Mouse (Mus musculus) CH12.LX (cell line): Measurements from ENCODE around the gene Eea1. TPM values are rescaled to one million over a fixed set of nuclear protein-coding genes. Genes with fewer than 3 reads are reported as not detected.

ENCODE experiments used
- DNase-seq: peaks from one replicate; pipeline ENCODE4 v3.0.0-alpha.2; 2013; ENCODE audit errors: extremely low read depth
- H3K27ac ChIP-seq: 2 replicates; pipeline ENCODE4 v1.5.1; 2012; ENCODE audit warnings: low read depth, mild to moderate bottlenecking, control low read depth, moderate library complexity; ENCODE audit not compliant: insufficient read depth
- H3K27me3 ChIP-seq: replicated peaks from 2 replicates; pipeline ENCODE3; 2012; ENCODE audit warnings: inconsistent platforms
- H3K36me3 ChIP-seq, 2 experiments: replicated peaks in 1 of 2; 2 replicates each; pipeline versions ENCODE3 to v1.6.1; 2012; ENCODE audit warnings: inconsistent platforms in 1 of 2, low read length in 1 of 2, mild to moderate bottlenecking in 1 of 2, mixed read lengths in 1 of 2, moderate library complexity in 1 of 2; ENCODE audit not compliant: control insufficient read depth in 1 of 2, insufficient read depth in 1 of 2
- H3K4me1 ChIP-seq, 2 experiments: 2 replicates each; pipeline ENCODE4 v1.6.1; 2012; ENCODE audit warnings: inconsistent platforms in 1 of 2, moderate library complexity in 1 of 2; ENCODE audit not compliant: insufficient read depth in 2 of 2, control insufficient read depth in 1 of 2
- H3K4me2 ChIP-seq: 2 replicates; pipeline ENCODE4 v1.6.1; 2012; ENCODE audit warnings: low read depth, mild to moderate bottlenecking, control low read depth; ENCODE audit not compliant: poor library complexity, insufficient read depth, severe bottlenecking
- H3K4me3 ChIP-seq, 3 experiments: fragments of 150-350 bp in 1 of 3; sonication (generic) in 1 of 3; replicated peaks in 1 of 3; 2 replicates each; pipeline versions ENCODE3 to v1.5.1; 2011 to 2012; ENCODE audit warnings: low read depth in 2 of 3, low read length in 2 of 3, mild to moderate bottlenecking in 2 of 3, moderate library complexity in 2 of 3, control low read depth in 1 of 3, improper control_type of control experiment in 1 of 3, inconsistent platforms in 1 of 3, mixed read lengths in 1 of 3; ENCODE audit not compliant: poor library complexity in 1 of 3
- H3K79me2 ChIP-seq: replicated peaks from 2 replicates; pipeline ENCODE4 v1.6.1; 2012; ENCODE audit warnings: mild to moderate bottlenecking, moderate library complexity; ENCODE audit not compliant: control insufficient read depth, poor library complexity, insufficient read depth, severe bottlenecking; ENCODE audit errors: extremely low read depth
- H3K9ac ChIP-seq: 2 replicates; pipeline ENCODE4 v1.6.1; 2012; ENCODE audit warnings: low read depth, mild to moderate bottlenecking, control low read depth, moderate library complexity; ENCODE audit not compliant: insufficient read depth
- H3K9me3 ChIP-seq: replicated peaks from 2 replicates; pipeline ENCODE3; 2012; ENCODE audit warnings: low read length, inconsistent platforms, mixed read lengths
- BHLHE40 ChIP-seq: IDR thresholded peaks from 2 replicates; pipeline ENCODE4 v1.6.1; 2011; ENCODE audit warnings: mild to moderate bottlenecking, low read depth, low read length, improper control_type of control experiment
- CHD1 ChIP-seq: IDR thresholded peaks from 2 replicates; pipeline ENCODE4 v1.6.1; 2012; ENCODE audit warnings: low read depth, low read length, improper control_type of control experiment, inconsistent platforms
- CHD2 ChIP-seq: IDR thresholded peaks from 2 replicates; pipeline ENCODE4 v1.6.1; 2011; ENCODE audit warnings: low read length, improper control_type of control experiment
- CTCF ChIP-seq, 2 experiments: IDR thresholded peaks in 1 of 2; conservative IDR thresholded peaks in 1 of 2; 2 replicates each; pipeline ENCODE4 v1.5.1; 2011 to 2012; ENCODE audit warnings: low read depth in 2 of 2, low read length in 2 of 2, improper control_type of control experiment in 1 of 2, inconsistent platforms in 1 of 2, mild to moderate bottlenecking in 1 of 2, moderate library complexity in 1 of 2
- EP300 ChIP-seq: IDR thresholded peaks from 2 replicates; pipeline ENCODE4 v1.6.1; 2011; ENCODE audit warnings: low read length, improper control_type of control experiment
- ETS1 ChIP-seq: conservative IDR thresholded peaks from 2 replicates; pipeline ENCODE4 v1.6.1; 2012; ENCODE audit warnings: low read depth, mild to moderate bottlenecking, inconsistent platforms, low read length, improper control_type of control experiment, moderate library complexity
- GABPA ChIP-seq: IDR thresholded peaks from 2 replicates; pipeline ENCODE4 v1.6.1; 2012; ENCODE audit warnings: low read depth, low read length, improper control_type of control experiment, inconsistent platforms; ENCODE audit not compliant: insufficient replicate concordance
- IRF4 ChIP-seq: IDR thresholded peaks from 2 replicates; pipeline ENCODE4 v1.6.1; 2014; ENCODE audit warnings: low read depth, mild to moderate bottlenecking, inconsistent platforms, low read length, improper control_type of control experiment
- JUN ChIP-seq: IDR thresholded peaks from 2 replicates; pipeline ENCODE4 v1.6.1; 2011; ENCODE audit warnings: low read depth, mild to moderate bottlenecking, low read length, improper control_type of control experiment, moderate library complexity; ENCODE audit not compliant: insufficient read depth
- JUND ChIP-seq: conservative IDR thresholded peaks from 2 replicates; pipeline ENCODE4 v1.6.1; 2011; ENCODE audit warnings: low read depth, low read length, improper control_type of control experiment
- KAT2A ChIP-seq: IDR thresholded peaks from 2 replicates; pipeline ENCODE4 v1.6.1; 2012; ENCODE audit warnings: low read length, improper control_type of control experiment, inconsistent platforms; ENCODE audit not compliant: insufficient replicate concordance
- MAFK ChIP-seq: IDR thresholded peaks from 2 replicates; pipeline ENCODE4 v1.6.1; 2011; ENCODE audit warnings: low read length, improper control_type of control experiment; ENCODE audit not compliant: insufficient replicate concordance
- MAX ChIP-seq: IDR thresholded peaks from 2 replicates; pipeline ENCODE4 v1.6.1; 2011; ENCODE audit warnings: low read length, improper control_type of control experiment
- MAZ ChIP-seq: IDR thresholded peaks from 2 replicates; pipeline ENCODE4 v1.6.1; 2012; ENCODE audit warnings: low read depth, mild to moderate bottlenecking, inconsistent platforms, low read length, improper control_type of control experiment, moderate library complexity
- MEF2A ChIP-seq: IDR thresholded peaks from 2 replicates; pipeline ENCODE4 v1.6.1; 2014; ENCODE audit warnings: low read depth, mild to moderate bottlenecking, inconsistent platforms, low read length, improper control_type of control experiment, borderline replicate concordance
- MXI1 ChIP-seq: IDR thresholded peaks from 2 replicates; pipeline ENCODE4 v1.6.1; 2011; ENCODE audit warnings: mild to moderate bottlenecking, low read depth, low read length, improper control_type of control experiment
- NELFE ChIP-seq: IDR thresholded peaks from 2 replicates; pipeline ENCODE4 v1.6.1; 2011; ENCODE audit warnings: low read depth, low read length, improper control_type of control experiment
- NRF1 ChIP-seq: IDR thresholded peaks from 2 replicates; pipeline ENCODE4 v1.6.1; 2014; ENCODE audit warnings: low read depth, mild to moderate bottlenecking, inconsistent platforms, low read length, improper control_type of control experiment, moderate library complexity
- POLR2A ChIP-seq: IDR thresholded peaks from 2 replicates; pipeline ENCODE4 v1.6.1; 2011; ENCODE audit warnings: low read depth, mild to moderate bottlenecking, improper control_type of control experiment, low read length
- TBP ChIP-seq: conservative IDR thresholded peaks from 2 replicates; pipeline ENCODE4 v1.6.1; 2011; ENCODE audit warnings: low read depth, low read length, improper control_type of control experiment
- UBTF ChIP-seq: IDR thresholded peaks from 2 replicates; pipeline ENCODE4 v1.6.1; 2012; ENCODE audit warnings: low read depth, mild to moderate bottlenecking, inconsistent platforms, low read length, improper control_type of control experiment, moderate library complexity
- USF1 ChIP-seq: IDR thresholded peaks from 2 replicates; pipeline ENCODE4 v1.6.1; 2014; ENCODE audit warnings: low read depth, mild to moderate bottlenecking, inconsistent platforms, low read length, improper control_type of control experiment
- ZC3H11A ChIP-seq: IDR thresholded peaks from 2 replicates; pipeline ENCODE4 v1.6.1; 2012; ENCODE audit warnings: low read depth, mild to moderate bottlenecking, inconsistent platforms, low read length, improper control_type of control experiment
- ZKSCAN1 ChIP-seq: IDR thresholded peaks from 2 replicates; pipeline ENCODE4 v1.6.1; 2012; ENCODE audit warnings: low read depth, inconsistent platforms, low read length, improper control_type of control experiment, borderline replicate concordance
- ZMIZ1 ChIP-seq: IDR thresholded peaks from 2 replicates; pipeline ENCODE4 v1.6.1; 2012; ENCODE audit warnings: low read depth, mild to moderate bottlenecking, inconsistent platforms, low read length, improper control_type of control experiment
- ZNF384 ChIP-seq: IDR thresholded peaks from 2 replicates; pipeline ENCODE4 v1.6.1; 2012; ENCODE audit warnings: low read depth, low read length, improper control_type of control experiment, inconsistent platforms
- dilution Hi-C: fragments of 300-500 bp; cut with MboI; formaldehyde crosslinking; loops from 2 replicates; pipeline ENCODE4 v1.14.3; 2020; ENCODE audit warnings: low sequenced_read_pairs; ENCODE audit not compliant: extremely low pct_unique_long_range_greater_than_20kb, extremely low pct_ligation_motif_present
- in situ Hi-C: fragments of 300-500 bp; cut with MboI; formaldehyde crosslinking; loops from 3 replicates; pipeline ENCODE4 v1.14.3; 2019; ENCODE audit warnings: low sequenced_read_pairs, low pct_ligation_motif_present, low pct_unique_long_range_greater_than_20kb, mixed read lengths
- polyA plus RNA-seq: library from polyadenylated mRNA; unstranded; fragments of >175 nt; gene quantifications from 2 replicates; pipeline ENCODE4 v1.2.1, GENCODE M21; 2012; ENCODE audit warnings: low read depth; ENCODE audit not compliant: insufficient read length
- total RNA-seq, 2 experiments: library from RNA; depleted of rRNA; stranded (reverse); fragments of 300-350 nt in 1 of 2; fragments of >200 nt in 1 of 2; gene quantifications; 2 replicates each; pipeline ENCODE4 v1.2.3; 2012 to 2014

The Eea1 gene
- total and polyA plus RNA-seq, 3 experiments = 13.3 to 15.7 (median 13.3) TPM

DNA sequence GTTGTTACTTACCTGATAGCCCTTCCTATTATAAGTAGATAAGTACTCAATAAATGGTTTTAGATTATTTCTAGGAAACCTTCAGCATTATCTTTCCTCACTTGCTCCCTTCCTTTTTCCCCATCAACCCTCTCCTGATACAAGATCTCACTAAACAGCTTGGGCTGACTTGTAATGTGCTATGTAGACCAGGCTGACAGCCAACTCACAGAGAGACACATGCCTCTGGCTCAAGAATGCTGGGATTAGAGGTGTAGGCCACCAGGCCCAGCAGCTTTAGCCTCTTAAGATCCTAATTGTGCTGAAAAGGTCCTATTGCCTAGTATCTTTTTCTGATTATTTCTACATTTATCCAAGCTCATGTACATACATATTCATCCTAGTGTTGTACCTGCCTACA is 95.5 kb downstream of the Eea1 start:
- dilution Hi-C loops (no loop called here), in situ Hi-C loops (loop anchor here (5.0 to 25.0 kb wide), 2 partner anchors 139 to 474 kb away; partner anchors contain the start of gene Nudt4)
- Histone ChIP-seq H3K9ac (no peak overlapping the region), H3K9me3 (no peaks in the 10 kb centered on the region), H3K36me3 (peaks cover 45 to 74% of the 10 kb centered on the region in 2 experiments), H3K27me3 (no peaks in the 10 kb centered on the region), H3K79me2 (no peaks in the 10 kb centered on the region), H3K4me1 (no peaks in the 10 kb centered on the region), H3K4me2 (no peak overlapping the region), H3K27ac (no peak overlapping the region)
- no peak for DNase-seq
- TF ChIP-seq ZNF384 = no peak
- TF ChIP-seq NRF1 = no peak
- no peak for TF ChIP-seq ZC3H11A
- no peak for TF ChIP-seq TBP
- TF ChIP-seq USF1 = no peak
- TF ChIP-seq MAZ = no peak
- TF ChIP-seq BHLHE40 = no peak
- no peak for TF ChIP-seq MAX
- no peak for TF ChIP-seq MXI1
- no peak for TF ChIP-seq UBTF
- no peak for TF ChIP-seq JUN
- no peak for TF ChIP-seq CHD2
- no peak for TF ChIP-seq MEF2A
- TF ChIP-seq NELFE = no peak
- no peak for TF ChIP-seq CHD1
- TF ChIP-seq GABPA = no peak
- no peak for TF ChIP-seq ETS1
- no peak for TF ChIP-seq ZMIZ1
- TF ChIP-seq IRF4 = no peak
- no peak for TF ChIP-seq KAT2A
- TF ChIP-seq, all 38 proteins: peak for 0
- no peak overlapping the region for H3K4me3 ChIP-seq

DNA sequence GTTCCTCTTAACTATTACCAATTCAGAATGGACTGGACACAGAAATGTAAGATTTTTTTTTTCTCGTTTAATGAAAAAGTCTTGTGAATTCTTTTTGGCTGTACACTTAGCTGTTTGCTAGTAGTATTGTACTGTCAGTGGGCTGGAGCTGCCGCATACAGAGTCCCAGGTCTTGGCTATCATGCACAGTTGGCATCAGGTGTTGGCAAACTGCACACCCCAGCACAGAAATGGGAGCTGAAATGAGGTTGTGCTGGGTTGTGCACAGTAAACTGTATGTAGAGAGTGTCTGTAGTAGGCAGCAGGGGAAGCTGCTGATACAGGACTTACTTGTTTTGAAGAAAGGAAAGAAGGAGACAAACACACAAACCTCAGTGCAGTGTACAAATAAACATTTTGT is 103.8 kb downstream of the Eea1 start:
- dilution Hi-C loops = no loop called here
- in situ Hi-C loops = loop anchor here (25.0 kb wide), 1 partner anchor 482 kb away; the partner anchor contains the start of gene Nudt4
- no peak for DNase-seq
- Histone ChIP-seq H3K9ac (no peak overlapping the region), H3K4me2 (no peak overlapping the region), H3K79me2 (no peaks in the 10 kb centered on the region), H3K36me3 (peaks cover 24 to 50% of the 10 kb centered on the region in 2 experiments), H3K27ac (no peak overlapping the region), H3K27me3 (no peaks in the 10 kb centered on the region), H3K4me3 (no peak overlapping the region), H3K9me3 (no peaks in the 10 kb centered on the region), H3K4me1 (peaks cover 2 to 10% of the 10 kb centered on the region in 2 experiments; a peak in 1 of 4 replicates)
- TF ChIP-seq MAFK = no peak
- no peak for TF ChIP-seq EP300
- TF ChIP-seq KAT2A = no peak
- no peak for TF ChIP-seq ZKSCAN1
- no peak for TF ChIP-seq CTCF (conservative IDR thresholded peaks at IDR 0.05 in 1 of 2, IDR thresholded peaks at IDR 0.05 in 1 of 2; ENCODE audit: low read depth in 2 of 2, low read length in 2 of 2)
- no peak for TF ChIP-seq MAZ
- TF ChIP-seq JUND = no peak
- no peak for TF ChIP-seq CHD2
- TF ChIP-seq POLR2A = no peak
